Mouse (Mus musculus) activated CD4-positive, CD25-positive, alpha-beta regulatory T cell, adult 4 months (primary cell): ENCODE measurements around the gene Fam207a. TPM values are rescaled to one million over a fixed set of nuclear protein-coding genes. Genes with fewer than 3 reads are reported as not detected.

Experiments
- ATAC-seq: one replicate; pipeline ENCODE4 v1.8.0; 2017
- polyA plus RNA-seq, 2 experiments: library from polyadenylated mRNA; unstranded; fragments of 100-300 nt; shearing (Covaris generic); gene quantifications; one replicate each; pipeline ENCODE4 v1.2.1; 2017

The Fam207a gene
- 10 to 100 TPM; 15.2 to 15.3 TPM for polyA plus RNA-seq

DNA sequence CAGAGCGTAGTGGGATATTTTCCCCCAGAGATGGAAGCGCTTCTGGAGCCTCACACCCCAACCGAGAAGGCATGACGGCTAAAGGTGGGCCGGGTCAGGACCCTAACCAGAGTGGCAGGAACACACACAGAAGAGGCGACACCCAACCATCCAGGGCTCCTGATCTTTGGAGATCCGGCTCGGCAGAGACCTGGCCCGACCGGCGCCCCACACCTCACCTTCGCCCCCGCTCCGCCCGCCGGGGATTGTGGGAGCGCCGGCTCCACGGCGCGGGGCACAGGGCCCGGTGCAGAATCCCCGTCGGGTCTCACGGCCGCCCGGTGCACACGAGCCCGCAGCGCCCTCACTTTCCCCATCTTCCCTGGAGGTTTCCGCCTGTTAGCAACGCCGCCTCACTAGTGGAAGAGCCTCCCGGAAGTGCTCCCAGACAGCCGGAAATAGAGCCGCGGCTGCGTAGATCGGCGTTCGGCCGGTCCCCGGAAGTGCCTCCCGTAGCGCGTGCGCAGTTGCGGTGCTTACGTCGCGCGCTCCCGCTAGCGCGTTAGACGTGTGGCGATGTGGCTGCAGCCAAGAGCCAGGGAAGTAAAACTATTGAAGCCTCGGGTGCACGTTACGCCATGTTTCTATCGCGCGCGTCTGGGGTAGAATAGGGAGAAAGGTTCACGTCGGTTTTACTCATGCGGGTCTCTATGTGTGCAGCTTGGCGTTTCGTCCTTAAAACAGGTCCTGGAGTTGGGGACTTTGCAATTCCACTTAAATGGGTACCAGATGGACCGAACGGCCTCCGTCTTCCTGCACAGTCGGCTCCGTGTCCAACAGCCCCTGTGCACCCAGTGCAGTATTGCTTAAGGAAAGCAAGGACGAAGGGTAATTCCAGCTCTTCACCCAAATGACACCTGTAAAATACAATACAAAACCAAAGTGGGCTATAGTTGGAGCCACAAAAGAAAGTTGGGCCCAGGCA is at the start of gene Fam207a:
Gene Fam207a (minus strand): TSS at position 401 of the 964 bp plus-strand sequence.
- ATAC-seq: peak; percentile 83

GRCm38 (mm10) chr10:77565005-77565404 is 49.4 kb upstream of the Fam207a start:
- ATAC-seq: no peak

GRCm38 (mm10) chr10:77561508-77561907 is 45.9 kb upstream of the Fam207a start:
- no peak for ATAC-seq

DNA sequence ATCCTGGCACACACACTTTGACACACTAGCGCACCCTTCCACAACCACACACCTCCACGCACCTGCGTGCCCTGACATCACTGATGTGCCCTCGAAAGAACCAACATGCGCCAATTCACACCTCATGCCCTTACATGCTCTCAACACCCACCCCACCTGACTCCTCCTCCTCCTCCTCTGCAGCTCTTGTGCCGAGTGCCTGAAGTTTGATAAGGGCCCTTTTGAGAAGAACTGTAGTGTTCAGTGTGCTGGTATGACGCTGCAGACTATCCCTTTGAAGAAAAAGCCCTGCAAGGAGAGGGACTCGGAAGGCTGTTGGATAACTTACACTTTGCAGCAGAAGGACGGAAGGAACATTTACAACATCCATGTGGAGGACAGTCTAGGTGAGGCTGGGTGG is 45.2 kb upstream of the Fam207a start:
- ATAC-seq: no peak

DNA sequence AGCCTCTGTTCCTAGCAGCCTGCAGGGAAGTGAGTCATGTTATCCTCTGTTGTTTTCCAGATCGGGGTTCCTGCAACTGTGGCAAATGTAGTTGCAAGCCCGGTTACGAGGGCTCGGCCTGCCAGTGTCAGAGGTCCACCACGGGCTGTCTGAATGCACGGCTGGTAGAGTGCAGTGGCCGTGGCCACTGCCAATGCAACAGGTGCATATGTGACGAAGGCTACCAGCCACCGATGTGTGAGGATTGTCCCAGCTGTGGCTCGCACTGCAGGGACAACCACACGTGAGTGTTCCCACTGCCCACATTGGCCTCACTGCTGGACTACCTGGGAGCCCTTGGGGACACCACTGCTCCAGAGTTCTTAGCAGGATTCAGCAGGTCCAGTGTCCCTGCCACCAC is 44.5 kb upstream of the Fam207a start:
- no peak for ATAC-seq

DNA sequence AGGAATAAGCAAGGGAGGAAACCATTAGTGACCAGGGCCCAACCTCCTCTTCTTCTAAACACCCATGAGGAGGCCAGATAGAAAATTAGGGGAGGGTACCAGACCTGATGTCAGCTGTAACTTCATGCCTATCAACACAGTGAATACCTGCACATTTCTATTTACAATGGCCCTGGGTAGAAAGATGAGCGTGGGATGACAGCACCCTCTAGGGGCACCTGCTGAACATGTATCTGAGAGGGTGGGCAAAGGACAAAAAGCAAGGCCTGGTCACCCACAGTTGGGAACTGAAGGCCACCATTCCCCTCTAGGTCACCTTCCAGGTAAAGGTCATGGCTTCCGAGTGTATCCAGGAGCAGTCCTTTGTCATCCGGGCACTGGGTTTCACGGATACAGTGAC is 42.1 kb upstream of the Fam207a start:
- no peak for ATAC-seq

GRCm38 (mm10) chr10:77556631-77557030 is 41.0 kb upstream of the Fam207a start:
- peak; percentile 74 for ATAC-seq

GRCm38 (mm10) chr10:77554918-77555317 is 39.3 kb upstream of the Fam207a start:
- peak; percentile 64 for ATAC-seq

GRCm38 (mm10) chr10:77553285-77553684 is 37.7 kb upstream of the Fam207a start:
- no peak for ATAC-seq

DNA sequence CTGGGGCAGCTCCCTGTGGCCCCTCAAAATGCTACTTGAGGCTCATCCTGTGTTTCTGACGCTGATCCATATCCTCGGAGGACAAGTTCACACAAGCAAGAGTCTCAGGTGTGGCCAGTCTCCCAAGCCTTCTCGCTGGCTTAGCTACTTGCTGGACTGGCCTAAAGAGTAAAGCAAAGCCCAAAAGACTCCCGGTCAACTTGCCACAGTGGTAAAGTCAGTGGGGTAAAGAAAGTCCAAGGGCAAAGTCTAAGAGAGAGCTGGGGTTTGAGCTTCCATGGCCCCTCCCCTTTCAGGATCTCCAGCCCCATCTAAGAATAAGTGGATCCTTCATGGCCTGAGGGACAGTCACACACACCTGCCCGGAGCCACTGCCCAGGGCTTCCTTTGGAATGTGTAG is 36.6 kb upstream of the Fam207a start:
- ATAC-seq: no peak

- ATAC-seq: no peak
Observed at GRCm38 (mm10) chr10:77550874-77551273, 35.3 kb upstream of the Fam207a start.

- ATAC-seq: no peak
Observed at GRCm38 (mm10) chr10:77548576-77548975, 33.0 kb upstream of the Fam207a start.

GRCm38 (mm10) chr10:77544916-77545315 is 29.3 kb upstream of the Fam207a start:
- ATAC-seq: no peak

DNA sequence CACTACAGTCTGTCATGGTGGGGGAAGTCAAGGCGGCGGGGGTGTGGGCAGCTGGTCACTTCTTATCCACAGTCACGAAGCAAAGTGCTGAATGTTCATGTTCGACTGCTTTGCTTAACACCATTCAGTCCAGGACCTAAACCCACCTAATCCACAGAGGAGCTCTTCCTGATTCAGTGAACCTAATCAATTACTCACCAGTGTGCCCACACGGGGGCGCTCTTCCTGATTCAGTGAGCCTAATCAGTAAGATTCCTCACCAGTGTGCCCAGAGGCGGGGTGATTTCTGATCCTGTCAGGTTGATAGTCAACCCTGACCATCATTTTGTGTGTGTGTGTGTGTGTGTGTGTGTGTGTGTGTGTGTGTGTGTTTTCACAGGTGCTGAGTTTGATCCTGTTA is 27.6 kb upstream of the Fam207a start:
- no peak for ATAC-seq

- ATAC-seq: no peak
Observed at GRCm38 (mm10) chr10:77541864-77542666, 26.5 kb upstream of the Fam207a start.

DNA sequence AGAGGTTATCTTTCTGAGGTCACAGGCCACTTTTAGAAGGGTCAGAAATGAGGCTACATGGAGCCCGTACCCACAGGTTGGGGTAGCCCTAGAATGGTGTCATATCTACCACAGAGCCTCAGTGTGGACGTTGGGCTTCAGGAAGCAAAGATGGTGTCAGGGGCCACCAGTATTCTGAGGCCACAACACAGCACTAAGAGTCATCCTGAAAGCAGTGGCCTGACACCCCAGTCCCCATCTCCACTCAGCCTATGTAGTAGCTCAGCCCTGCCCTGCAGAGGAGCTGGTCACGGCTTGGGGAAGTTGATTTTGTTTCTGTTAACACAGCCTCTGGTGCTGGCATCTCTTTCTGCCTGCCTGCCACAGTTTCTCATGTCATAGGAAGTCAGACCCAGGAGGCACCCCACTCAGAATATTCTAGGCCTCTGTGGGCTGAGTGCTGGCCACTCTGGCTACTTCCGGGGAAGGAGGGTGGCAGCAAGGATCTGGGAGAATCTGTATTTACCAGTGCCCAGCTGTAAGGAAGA is 25.1 kb upstream of the Fam207a start:
- no peak for ATAC-seq

DNA sequence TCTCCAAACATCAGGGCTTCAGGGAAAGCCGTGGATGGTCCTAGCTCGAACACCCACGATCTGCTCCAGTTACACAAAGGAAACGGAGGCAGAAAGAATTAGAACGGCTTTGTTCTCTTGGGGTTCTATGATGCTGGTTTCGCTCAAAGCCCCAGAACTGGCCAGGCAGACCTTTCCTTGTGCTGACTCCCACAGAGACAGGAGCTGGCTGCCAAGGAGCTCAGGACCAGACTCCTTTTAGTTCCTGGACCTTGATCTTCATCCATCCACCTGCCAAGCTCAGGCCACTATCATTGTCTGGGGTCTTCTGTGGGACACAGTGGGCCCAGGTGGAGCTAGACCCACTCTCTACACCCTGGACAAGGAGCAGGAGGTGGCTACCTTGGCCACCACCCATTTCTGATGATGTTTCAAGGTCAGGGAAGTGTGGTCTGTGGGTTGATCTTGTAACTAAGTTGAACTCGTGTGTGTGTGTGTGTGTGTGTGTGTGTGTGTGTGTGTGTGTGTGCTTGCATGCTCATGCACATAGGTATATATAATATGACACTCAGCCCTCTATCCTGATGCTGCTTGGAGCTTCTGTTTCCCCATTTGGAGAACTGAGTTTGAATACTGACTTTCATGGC is 23.8 kb upstream of the Fam207a start:
- no peak for ATAC-seq

DNA sequence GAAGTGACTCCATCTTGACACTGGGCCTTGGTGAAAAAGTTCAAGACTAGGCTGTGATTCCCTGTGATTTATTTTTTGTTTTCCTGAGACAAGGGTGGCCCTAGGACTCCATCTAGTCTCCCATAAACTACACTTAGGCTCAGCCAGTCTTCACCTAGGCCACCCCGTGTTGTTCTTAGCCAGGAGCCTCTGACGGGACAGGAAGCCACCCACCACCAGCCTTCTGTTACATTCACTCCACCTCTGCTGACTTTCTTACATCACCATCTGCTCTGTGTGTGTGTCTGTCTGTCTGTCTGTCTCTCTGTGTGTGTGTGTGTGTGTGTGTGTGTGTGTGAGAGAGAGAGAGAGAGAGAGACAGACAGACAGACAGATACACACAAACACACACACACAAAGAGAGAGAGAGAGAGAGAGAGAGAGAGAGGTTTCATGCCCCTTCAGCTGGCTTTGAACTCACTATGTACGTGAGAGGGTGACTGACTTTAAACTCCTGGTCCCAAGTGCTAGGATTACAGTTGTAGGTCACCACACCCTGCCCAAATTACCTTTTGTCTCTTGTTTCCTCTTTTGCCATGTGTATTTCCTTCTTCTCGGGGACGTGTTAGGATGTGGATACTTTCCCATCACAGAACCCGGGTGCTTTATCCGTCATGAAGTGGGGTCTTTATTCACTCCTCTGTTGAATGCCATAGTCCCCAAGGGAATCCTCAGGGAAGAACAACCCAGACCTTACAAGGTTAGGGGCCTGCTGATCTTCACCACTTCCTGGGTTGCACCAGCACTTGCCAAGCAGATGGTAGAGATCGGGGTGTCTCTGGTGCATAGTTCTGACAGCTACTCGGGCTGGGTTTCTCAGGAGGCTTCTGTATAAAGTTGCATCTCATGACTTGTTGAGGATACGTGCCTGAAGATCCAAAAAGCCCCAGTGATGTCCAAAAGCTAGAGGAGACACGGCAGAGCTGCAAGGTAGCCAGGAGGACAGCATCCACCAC is 21.9 kb upstream of the Fam207a start:
- peak; percentile 79 for ATAC-seq

DNA sequence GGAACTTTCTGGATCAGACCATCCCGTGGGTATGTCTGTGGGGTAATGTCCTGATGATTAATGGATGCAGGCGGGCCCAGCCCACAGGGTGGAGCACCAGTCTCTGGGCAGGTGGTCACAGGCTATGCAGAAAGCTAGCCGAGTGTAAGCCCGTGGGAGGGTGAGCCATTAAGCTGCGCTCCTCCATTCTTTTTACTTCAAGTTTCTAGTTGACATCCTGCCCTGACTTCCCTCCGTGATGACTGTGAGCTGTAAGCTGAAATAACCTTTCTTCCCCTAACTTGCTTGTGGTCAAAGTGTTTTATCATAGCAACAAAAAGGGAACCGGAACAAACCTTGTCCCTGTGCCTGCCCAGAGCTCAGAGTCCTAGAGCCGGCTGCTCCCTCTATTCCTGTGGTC is 21.1 kb upstream of the Fam207a start:
- peak; percentile 56 for ATAC-seq

- no peak for ATAC-seq
Observed at GRCm38 (mm10) chr10:77532020-77532413, 16.4 kb upstream of the Fam207a start.
